Mouse (Mus musculus) intestine, postnatal 0 days (tissue): Measurements from ENCODE around the gene Sema6d. TPM values are rescaled to one million over a fixed set of nuclear protein-coding genes. Genes with fewer than 3 reads are reported as not detected.

Source experiments
- ATAC-seq: fragments of 200-750 bp; cut with Nextera tagmentation; 2 replicates; pipeline ENCODE4 v1.8.0; 2017; ENCODE audit warnings: mild to moderate bottlenecking, moderate TSS enrichment, moderate library complexity
- H3K27ac ChIP-seq: fragments of 300-500 bp; sonication (generic); 2 replicates; pipeline ENCODE4 v1.5.1; 2014; ENCODE audit warnings: mild to moderate bottlenecking, low read depth, low read length, moderate library complexity
- H3K27me3 ChIP-seq: fragments of 300-500 bp; sonication (generic); replicated peaks from 2 replicates; pipeline ENCODE4 v1.6.1; 2014; ENCODE audit warnings: low read length, mixed read lengths; ENCODE audit not compliant: control insufficient read depth, insufficient read depth
- H3K36me3 ChIP-seq: fragments of 300-500 bp; sonication (generic); 2 replicates; pipeline ENCODE4 v1.6.1; 2014; ENCODE audit warnings: mild to moderate bottlenecking, moderate library complexity; ENCODE audit not compliant: control insufficient read depth, insufficient read depth
- H3K4me1 ChIP-seq: fragments of 300-500 bp; sonication (generic); replicated peaks from 2 replicates; pipeline ENCODE4 v1.6.1; 2014; ENCODE audit warnings: antibody characterized with exemption, low read length, mixed read lengths; ENCODE audit not compliant: control insufficient read depth, insufficient read depth
- H3K4me2 ChIP-seq: fragments of 300-500 bp; sonication (generic); replicated peaks from 2 replicates; pipeline ENCODE4 v1.6.1; 2014; ENCODE audit warnings: low read depth, mild to moderate bottlenecking, moderate library complexity
- H3K4me3 ChIP-seq: fragments of 300-500 bp; sonication (generic); 2 replicates; pipeline ENCODE4 v1.5.1; 2014; ENCODE audit warnings: low read depth, low read length
- H3K9ac ChIP-seq: fragments of 300-500 bp; sonication (generic); 2 replicates; pipeline ENCODE4 v1.6.1; 2014; ENCODE audit warnings: mild to moderate bottlenecking, low read depth, low read length
- H3K9me3 ChIP-seq: fragments of 300-500 bp; sonication (generic); 2 replicates; pipeline ENCODE4 v1.6.1; 2016; ENCODE audit warnings: mixed run types; ENCODE audit not compliant: control insufficient read depth
- CTCF ChIP-seq: sonication (generic); IDR thresholded peaks from 2 replicates; pipeline ENCODE4 v1.5.1; 2016; ENCODE audit warnings: low read depth, mild to moderate bottlenecking, control low read depth, antibody characterized with exemption, moderate library complexity
- WGBS: fragments of 180-500 bp; shearing (Covaris S2); extraction: QIAGEN DNeasy Blood & Tissue Kit; methylation state at CpG from one replicate; pipeline ENCODE4 v1.1.7; 2014; 5-methylcytosine and 5-hydroxymethylcytosine counted together
- polyA plus RNA-seq: library from polyadenylated mRNA; unstranded; fragments of >200 nt; fragmentation: Nextera tagmentation; extraction: Ambion mirVana; gene quantifications from 2 replicates; pipeline ENCODE4 v1.2.1, GENCODE M21; 2015

The Sema6d gene
- polyA plus RNA-seq, 1 experiment from 2014 or later, result 10.4 TPM

- no peak for ATAC-seq
- WGBS, result 73% methylated on average over 2 of the region's 2 CpGs
- no peak for TF ChIP-seq CTCF
- H3K4me1 ChIP-seq, result no peaks in the 10 kb centered on the region
- no peaks in the 10 kb centered on the region for H3K27me3 ChIP-seq
- no peak overlapping the region for H3K4me2 ChIP-seq
- H3K4me3 ChIP-seq, result no peak overlapping the region
- no peak overlapping the region for H3K27ac ChIP-seq
- H3K9ac ChIP-seq, result no peak overlapping the region
- H3K9me3 ChIP-seq, result no peaks in the 10 kb centered on the region
- no peaks in the 10 kb centered on the region for H3K36me3 ChIP-seq
Observed at GRCm38 (mm10) chr2:124354716-124355115, 264.9 kb downstream of the Sema6d start.

- Histone ChIP-seq H3K27me3 (no peaks in the 10 kb centered on the region), H3K9me3 (no peaks in the 10 kb centered on the region), H3K4me2 (no peak overlapping the region), H3K4me1 (no peaks in the 10 kb centered on the region), H3K36me3 (no peaks in the 10 kb centered on the region), H3K9ac (no peak overlapping the region), H3K4me3 (no peak overlapping the region), H3K27ac (no peak overlapping the region)
- no peak for TF ChIP-seq CTCF
- ATAC-seq, result no peak
- WGBS, result 52% methylated on average over 1 of the region's 1 CpGs
Observed at GRCm38 (mm10) chr2:124369291-124369690, 279.5 kb downstream of the Sema6d start.

GRCm38 (mm10) chr2:124369991-124370390 is 280.2 kb downstream of the Sema6d start:
- ATAC-seq, result no peak
- no peak for TF ChIP-seq CTCF

GRCm38 (mm10) chr2:124371363-124371762 is 281.6 kb downstream of the Sema6d start:
- Histone ChIP-seq H3K36me3 (no peaks in the 10 kb centered on the region), H3K27ac (no peak overlapping the region), H3K4me2 (no peak overlapping the region), H3K9ac (no peak overlapping the region), H3K4me3 (no peak overlapping the region), H3K4me1 (no peaks in the 10 kb centered on the region), H3K27me3 (no peaks in the 10 kb centered on the region), H3K9me3 (no peaks in the 10 kb centered on the region)
- ATAC-seq, result no peak
- no peak for TF ChIP-seq CTCF
- 56% methylated on average over 2 of the region's 2 CpGs for WGBS

More at GRCm38 (mm10) chr2:124369991-124370390, 280.2 kb downstream of the Sema6d start:
- Histone ChIP-seq H3K4me2 (no peak overlapping the region), H3K4me3 (no peak overlapping the region), H3K9me3 (no peaks in the 10 kb centered on the region), H3K9ac (no peak overlapping the region), H3K36me3 (no peaks in the 10 kb centered on the region), H3K4me1 (no peaks in the 10 kb centered on the region), H3K27me3 (no peaks in the 10 kb centered on the region), H3K27ac (no peak overlapping the region)
- 59% methylated on average over 2 of the region's 2 CpGs for WGBS

GRCm38 (mm10) chr2:124385053-124385452 is 295.3 kb downstream of the Sema6d start:
- ATAC-seq, result no peak
- no peaks in the 10 kb centered on the region for H3K36me3 ChIP-seq
- no peak overlapping the region for H3K27ac ChIP-seq
- TF ChIP-seq CTCF, result no peak
- no peaks in the 10 kb centered on the region for H3K9me3 ChIP-seq
- no peak overlapping the region for H3K4me3 ChIP-seq
- no peak overlapping the region for H3K9ac ChIP-seq
- no peaks in the 10 kb centered on the region for H3K4me1 ChIP-seq
- WGBS, result 43% methylated on average over 1 of the region's 1 CpGs
- H3K27me3 ChIP-seq, result no peaks in the 10 kb centered on the region
- H3K4me2 ChIP-seq, result no peak overlapping the region

GRCm38 (mm10) chr2:124385722-124386121 is 296.0 kb downstream of the Sema6d start:
- H3K27ac ChIP-seq, result no peak overlapping the region
- no peak for ATAC-seq
- H3K9ac ChIP-seq, result no peak overlapping the region
- no peaks in the 10 kb centered on the region for H3K27me3 ChIP-seq
- WGBS, result 70% methylated on average over 1 of the region's 1 CpGs
- no peaks in the 10 kb centered on the region for H3K36me3 ChIP-seq
- H3K4me2 ChIP-seq, result no peak overlapping the region
- no peaks in the 10 kb centered on the region for H3K4me1 ChIP-seq
- no peak overlapping the region for H3K4me3 ChIP-seq
- no peak for TF ChIP-seq CTCF
- no peaks in the 10 kb centered on the region for H3K9me3 ChIP-seq

- H3K9me3 ChIP-seq, result no peaks in the 10 kb centered on the region
- no peak overlapping the region for H3K4me2 ChIP-seq
- WGBS, result 86% methylated on average over 1 of the region's 1 CpGs
- no peak overlapping the region for H3K4me3 ChIP-seq
- no peak overlapping the region for H3K9ac ChIP-seq
- no peaks in the 10 kb centered on the region for H3K27me3 ChIP-seq
- no peak overlapping the region for H3K27ac ChIP-seq
- no peaks in the 10 kb centered on the region for H3K4me1 ChIP-seq
- ATAC-seq, result no peak
- peak; percentile 47 for TF ChIP-seq CTCF
- H3K36me3 ChIP-seq, result no peaks in the 10 kb centered on the region
Observed at GRCm38 (mm10) chr2:124388269-124388668, 298.5 kb downstream of the Sema6d start.
